Mouse (Mus musculus) brain, embryonic 14.5 days (tissue): ENCODE results near the gene D5Ertd579e.

Experiments
- CTCF ChIP-seq: fragments of 200-500 bp; IDR thresholded peaks from 2 replicates; pipeline ENCODE4 v1.5.1; 2012; ENCODE audit warnings: inconsistent platforms, mild to moderate bottlenecking, moderate library complexity, borderline replicate concordance; ENCODE audit not compliant: insufficient read depth, insufficient read length; ENCODE audit errors: extremely low read depth
- POLR2A ChIP-seq: fragments of 200-500 bp; IDR thresholded peaks from 2 replicates; pipeline ENCODE4 v1.6.1; 2012; ENCODE audit warnings: mild to moderate bottlenecking, inconsistent platforms, borderline replicate concordance; ENCODE audit not compliant: poor library complexity, insufficient read depth, insufficient read length, severe bottlenecking; ENCODE audit errors: extremely low read depth

DNA sequence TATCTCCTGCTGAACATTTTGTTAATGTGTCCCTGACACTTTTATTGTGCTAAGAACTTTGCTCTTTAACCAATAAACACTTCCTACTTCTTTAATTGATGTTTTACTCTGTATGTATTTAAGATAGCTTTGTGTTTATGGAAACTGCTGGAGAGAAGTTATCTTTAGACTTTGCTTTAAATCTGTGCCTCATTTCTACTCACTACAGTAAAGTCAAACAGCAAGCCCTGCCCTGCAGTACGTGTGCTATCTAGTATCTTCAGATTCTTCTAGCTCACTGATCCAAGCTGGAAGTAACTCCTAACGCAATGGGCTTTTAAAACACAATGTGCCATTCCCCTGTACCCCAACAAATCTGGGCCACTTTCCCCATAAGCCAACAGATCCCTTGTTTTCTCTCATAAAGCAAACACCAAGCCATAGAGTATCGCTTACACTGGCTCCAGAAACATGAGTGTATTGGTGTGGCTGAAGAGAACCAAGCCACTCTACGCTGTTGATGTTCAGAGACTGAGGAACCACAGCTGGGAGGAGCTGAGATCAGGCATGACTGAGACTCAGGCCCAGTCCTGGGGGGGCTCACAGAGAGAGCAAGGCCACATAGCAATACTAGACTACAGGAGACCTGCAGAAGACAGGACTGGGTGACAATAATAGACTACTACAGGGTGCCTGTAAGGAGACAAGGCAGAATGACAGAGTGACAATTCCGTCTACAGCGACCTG is 136.2 kb downstream of the D5Ertd579e start:
- no peak for TF ChIP-seq POLR2A
- TF ChIP-seq CTCF, result no peak
